Mouse (Mus musculus): ENCODE results near the gene Hspa13. TPM values are rescaled to one million over a fixed set of nuclear protein-coding genes. Genes with fewer than 3 reads are reported as not detected.

The Hspa13 gene
- 3.5 and 3.7 TPM in 2 replicates for polyA plus RNA-seq (2012; rRNA removed)

DNA sequence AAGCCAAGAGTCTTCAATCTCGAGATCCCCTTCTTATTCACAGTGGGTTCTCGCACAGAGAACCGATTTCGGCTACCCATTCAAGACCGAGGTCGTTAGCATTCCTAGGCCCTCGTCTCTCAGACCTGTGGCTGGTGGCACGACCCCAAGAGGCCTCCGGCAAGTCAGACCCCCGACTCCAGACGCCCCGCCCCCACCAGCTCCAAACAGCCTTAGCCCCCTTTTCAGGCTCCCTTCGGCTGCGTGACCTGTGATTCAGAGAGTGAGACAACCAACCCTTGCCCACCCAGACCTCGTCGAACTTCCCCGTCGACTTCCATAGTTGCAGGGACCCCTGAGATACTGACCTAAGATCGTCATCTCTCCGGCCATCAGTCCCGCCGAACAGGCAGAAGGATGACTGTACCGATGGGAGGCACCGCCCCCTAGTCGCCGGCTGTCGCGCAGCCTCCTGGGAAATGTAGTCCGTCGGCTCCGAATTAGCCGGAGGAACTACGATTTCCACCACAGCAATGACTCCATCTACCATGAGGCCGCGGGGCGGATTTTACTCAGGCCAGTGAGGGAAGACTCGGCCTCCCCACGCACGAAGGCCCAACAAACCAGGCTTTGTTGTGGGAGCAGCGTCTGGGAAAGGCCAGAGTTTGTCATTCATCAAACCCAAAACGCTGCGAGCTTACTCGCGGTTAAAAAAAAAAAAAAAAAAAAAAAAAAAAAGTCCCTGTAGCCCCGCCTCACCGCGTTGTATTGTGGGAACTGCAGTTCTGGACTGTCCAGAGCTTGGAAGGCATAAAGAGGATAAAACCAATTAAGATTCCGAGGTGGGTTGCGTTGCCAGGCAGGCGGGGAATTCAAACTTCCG is at the start of gene Hspa13:
Hspa13 (minus strand) TSS at position 717 of the 862 bp plus-strand sequence.
- Histone ChIP-seq H3K27me3 (ENCODE audit: control insufficient read depth, insufficient read depth, low read length) (no peaks in the 10 kb centered on the region), H3K36me3 (ENCODE audit: control insufficient read depth, insufficient read depth, low read length) (no peaks in the 10 kb centered on the region), H3K4me1 (replicated peaks; ENCODE audit: control insufficient read depth, insufficient read depth, low read length) (no peaks in the 10 kb centered on the region), H3K4me3 (ENCODE audit: control insufficient read depth, insufficient read depth, low read length) (peak within 1 kb of the TSS; percentile 71), H3K27ac (ENCODE audit: control insufficient read depth, insufficient read depth, low read length) (peak within 1 kb of the TSS; percentile 19; the same call in 1 of the 2 replicates)
- under 1% methylated on average over 51 of the region's 51 CpGs for WGBS
- DNase-seq, result peak; percentile 93
- TF ChIP-seq POLR2A (IDR thresholded peaks at IDR 0.05; ENCODE audit: control insufficient read depth, extremely low read depth, insufficient read depth, low read length, poor library complexity), result 0 out of 2 replicates have a peak, but pooled peaks have one; percentile 8
- TF ChIP-seq CTCF (IDR thresholded peaks at IDR 0.05; ENCODE audit: borderline replicate concordance, control insufficient read depth, extremely low read depth, insufficient read depth, low read length, poor library complexity), result 0 out of 2 replicates have a peak, but pooled peaks have one; percentile 44

DNA sequence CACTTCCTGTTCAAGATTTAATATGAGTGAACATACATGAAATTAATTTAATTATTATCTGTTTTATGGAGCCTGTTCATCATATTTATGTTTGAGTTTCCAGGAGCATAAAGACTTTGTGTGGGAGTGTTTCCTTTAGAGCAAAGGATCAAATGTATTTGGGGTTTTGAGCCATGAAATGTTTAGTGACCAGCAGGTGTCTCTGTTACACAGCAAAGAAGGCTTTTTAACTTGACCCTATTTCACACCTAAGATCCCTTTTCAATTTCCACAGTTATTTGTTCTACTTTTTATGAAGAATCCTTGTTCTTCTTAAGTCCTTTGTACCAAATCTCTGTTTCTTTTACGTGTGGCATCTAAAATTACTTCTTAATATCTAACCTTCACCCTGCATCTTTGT is 12.4 kb upstream of the Hspa13 start:
- 29% methylated on average over 1 of the region's 1 CpGs for WGBS
- no peak overlapping the region for H3K27ac ChIP-seq (ENCODE audit: control insufficient read depth, insufficient read depth, low read length)

DNA sequence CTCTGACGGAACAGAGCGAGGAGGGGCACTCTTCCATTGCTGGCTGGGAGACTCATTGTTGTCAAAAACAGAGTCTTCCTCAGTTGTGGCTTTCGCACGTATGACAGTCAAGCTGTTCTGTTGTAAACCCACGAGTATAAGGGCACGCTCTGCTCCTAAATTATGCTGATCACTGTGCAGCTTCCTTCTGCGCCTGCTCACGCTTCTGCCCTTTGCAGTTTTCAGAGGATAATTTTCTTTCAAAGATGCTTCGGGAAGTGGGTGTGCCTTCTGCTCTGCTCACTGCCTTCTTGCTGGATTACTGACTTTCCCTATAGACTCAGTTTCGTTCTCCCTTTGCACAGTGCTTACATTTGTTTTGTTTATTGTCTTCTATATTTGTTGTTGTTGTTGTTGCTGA is 6.3 kb upstream of the Hspa13 start:
- Histone ChIP-seq H3K27ac (ENCODE audit: control insufficient read depth, insufficient read depth, low read length) (no peak overlapping the region), H3K27me3 (ENCODE audit: control insufficient read depth, insufficient read depth, low read length) (no peaks in the 10 kb centered on the region), H3K4me3 (ENCODE audit: control insufficient read depth, insufficient read depth, low read length) (no peak overlapping the region), H3K36me3 (ENCODE audit: control insufficient read depth, insufficient read depth, low read length) (no peaks in the 10 kb centered on the region), H3K4me1 (replicated peaks; ENCODE audit: control insufficient read depth, insufficient read depth, low read length) (no peaks in the 10 kb centered on the region)
- 88% methylated on average over 10 of the region's 10 CpGs for WGBS
- TF ChIP-seq CTCF (IDR thresholded peaks at IDR 0.05; ENCODE audit: borderline replicate concordance, control insufficient read depth, extremely low read depth, insufficient read depth, low read length, poor library complexity) (no peak), POLR2A (IDR thresholded peaks at IDR 0.05; ENCODE audit: control insufficient read depth, extremely low read depth, insufficient read depth, low read length, poor library complexity) (no peak)
- DNase-seq, result no peak

More for the DNA sequence above, 12.4 kb upstream of the Hspa13 start:
- Histone ChIP-seq H3K36me3 (ENCODE audit: control insufficient read depth, insufficient read depth, low read length) (no peaks in the 10 kb centered on the region), H3K4me3 (ENCODE audit: control insufficient read depth, insufficient read depth, low read length) (no peak overlapping the region), H3K27me3 (ENCODE audit: control insufficient read depth, insufficient read depth, low read length) (no peaks in the 10 kb centered on the region), H3K4me1 (replicated peaks; ENCODE audit: control insufficient read depth, insufficient read depth, low read length) (no peaks in the 10 kb centered on the region)
- DNase-seq, result peak; percentile 17
- TF ChIP-seq CTCF (IDR thresholded peaks at IDR 0.05; ENCODE audit: borderline replicate concordance, control insufficient read depth, extremely low read depth, insufficient read depth, low read length, poor library complexity) (no peak), POLR2A (IDR thresholded peaks at IDR 0.05; ENCODE audit: control insufficient read depth, extremely low read depth, insufficient read depth, low read length, poor library complexity) (no peak)

GRCm38 (mm10) chr16:75767250-75768002 is 522 bp upstream of the Hspa13 start:
- Histone ChIP-seq H3K27ac (ENCODE audit: control insufficient read depth, insufficient read depth, low read length) (peak overlapping the region; percentile 19; the same call in 1 of the 2 replicates), H3K4me3 (ENCODE audit: control insufficient read depth, insufficient read depth, low read length) (peak overlapping the region; percentile 71), H3K36me3 (ENCODE audit: control insufficient read depth, insufficient read depth, low read length) (no peaks in the 10 kb centered on the region), H3K4me1 (replicated peaks; ENCODE audit: control insufficient read depth, insufficient read depth, low read length) (no peaks in the 10 kb centered on the region), H3K27me3 (ENCODE audit: control insufficient read depth, insufficient read depth, low read length) (no peaks in the 10 kb centered on the region)
- WGBS, result 16% methylated on average over 21 of the region's 21 CpGs
- TF ChIP-seq POLR2A (IDR thresholded peaks at IDR 0.05; ENCODE audit: control insufficient read depth, extremely low read depth, insufficient read depth, low read length, poor library complexity) (no peak), CTCF (IDR thresholded peaks at IDR 0.05; ENCODE audit: borderline replicate concordance, control insufficient read depth, extremely low read depth, insufficient read depth, low read length, poor library complexity) (no peak)
- peak; percentile 29 for DNase-seq

DNA sequence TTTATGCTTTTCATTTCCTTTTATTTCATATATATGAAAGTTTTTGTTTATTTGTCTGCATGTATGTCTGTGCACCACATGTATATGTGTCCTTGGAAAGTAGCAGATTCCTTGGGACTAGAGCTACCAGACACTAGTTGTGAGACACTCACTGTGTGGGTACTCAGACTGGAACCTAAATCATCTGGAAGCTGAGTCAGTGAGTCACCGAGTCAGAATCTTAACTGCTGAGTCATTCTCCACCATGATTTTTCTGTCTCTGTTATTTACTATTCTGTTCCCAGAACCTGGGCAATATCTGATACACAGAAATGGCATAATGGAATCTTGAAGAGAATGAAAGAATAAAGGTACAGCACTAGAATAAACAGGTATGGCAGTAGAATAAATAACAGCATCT is 14.0 kb downstream of the Hspa13 start:
- H3K27ac ChIP-seq (ENCODE audit: control insufficient read depth, insufficient read depth, low read length), result no peak overlapping the region
- no peaks in the 10 kb centered on the region for H3K27me3 ChIP-seq (ENCODE audit: control insufficient read depth, insufficient read depth, low read length)
- no peak overlapping the region for H3K4me3 ChIP-seq (ENCODE audit: control insufficient read depth, insufficient read depth, low read length)
- H3K4me1 ChIP-seq (replicated peaks; ENCODE audit: control insufficient read depth, insufficient read depth, low read length), result no peaks in the 10 kb centered on the region
- H3K36me3 ChIP-seq (ENCODE audit: control insufficient read depth, insufficient read depth, low read length), result peaks cover 6% of the 10 kb centered on the region; the same call in 1 of the 2 replicates
- 46% methylated on average over 1 of the region's 1 CpGs for WGBS
- no peak for DNase-seq
- no peak for TF ChIP-seq POLR2A (IDR thresholded peaks at IDR 0.05; ENCODE audit: control insufficient read depth, extremely low read depth, insufficient read depth, low read length, poor library complexity)
- no peak for TF ChIP-seq CTCF (IDR thresholded peaks at IDR 0.05; ENCODE audit: borderline replicate concordance, control insufficient read depth, extremely low read depth, insufficient read depth, low read length, poor library complexity)

DNA sequence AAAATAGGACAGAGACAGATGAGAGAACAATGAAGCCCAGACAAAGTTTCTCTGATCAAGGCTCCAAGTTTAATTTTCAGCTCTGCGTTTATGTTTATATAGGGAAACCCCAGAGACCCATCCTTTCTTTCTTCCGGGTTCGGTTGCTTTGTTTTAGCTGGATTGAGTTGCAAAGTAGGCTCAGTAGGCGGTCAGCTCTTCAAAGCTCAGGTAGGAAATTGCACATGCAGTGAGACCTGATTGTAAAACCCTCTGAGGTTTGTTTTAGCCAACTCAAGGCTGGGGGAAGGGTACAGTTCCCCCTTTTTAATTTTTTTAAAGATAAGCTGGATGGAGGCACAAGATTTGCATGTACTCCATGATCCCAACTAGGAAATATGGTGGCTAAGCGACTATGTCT is 16.8 kb downstream of the Hspa13 start:
- Histone ChIP-seq H3K36me3 (ENCODE audit: control insufficient read depth, insufficient read depth, low read length) (no peaks in the 10 kb centered on the region), H3K4me3 (ENCODE audit: control insufficient read depth, insufficient read depth, low read length) (no peak overlapping the region), H3K27me3 (ENCODE audit: control insufficient read depth, insufficient read depth, low read length) (no peaks in the 10 kb centered on the region), H3K27ac (ENCODE audit: control insufficient read depth, insufficient read depth, low read length) (no peak overlapping the region), H3K4me1 (replicated peaks; ENCODE audit: control insufficient read depth, insufficient read depth, low read length) (no peaks in the 10 kb centered on the region)
- DNase-seq, result no peak
- TF ChIP-seq POLR2A (IDR thresholded peaks at IDR 0.05; ENCODE audit: control insufficient read depth, extremely low read depth, insufficient read depth, low read length, poor library complexity) (no peak), CTCF (IDR thresholded peaks at IDR 0.05; ENCODE audit: borderline replicate concordance, control insufficient read depth, extremely low read depth, insufficient read depth, low read length, poor library complexity) (no peak)
- 88% methylated on average over 5 of the region's 5 CpGs for WGBS
